Mouse (Mus musculus) liver, adult 2 months (tissue): ENCODE data around the gene Ehbp1.

Source experiments
- CTCF ChIP-seq: fragments of 200-500 bp; IDR thresholded peaks from 2 replicates; pipeline ENCODE4 v1.5.1; 2011; ENCODE audit warnings: low read depth, low read length, control low read depth
- POLR2A ChIP-seq: fragments of 200-500 bp; IDR thresholded peaks from 2 replicates; pipeline ENCODE4 v1.6.1; 2011; ENCODE audit warnings: low read length, control low read depth; ENCODE audit not compliant: insufficient read depth; ENCODE audit errors: extremely low read depth

DNA sequence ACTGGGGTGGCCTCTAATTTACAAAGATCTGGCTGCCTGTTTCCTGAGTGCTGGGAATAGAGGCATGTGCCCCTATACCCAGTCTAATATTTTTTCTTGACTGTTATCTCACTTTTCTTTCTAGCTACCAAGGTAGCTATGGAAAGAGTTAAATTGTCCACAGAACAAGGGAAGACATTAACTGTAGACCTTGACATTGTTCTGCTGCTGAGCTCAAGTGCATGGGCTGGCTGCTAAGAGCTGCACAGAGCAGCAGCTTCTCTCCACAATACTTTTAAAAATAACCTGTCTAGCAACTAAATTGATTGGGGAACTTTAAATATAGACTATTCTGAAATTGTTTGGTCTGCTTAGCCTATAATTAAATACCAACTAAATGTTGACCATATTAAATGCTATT, 52.9 kb downstream of the Ehbp1 start:
- TF ChIP-seq POLR2A (no peak), CTCF (no peak)
